In genomic region chr4:107920336-107920735, GRCm38 (mm10) we compare ENCODE assay signal across 22 mouse cellular contexts. TPM values are rescaled to one million over a fixed set of nuclear protein-coding genes. Genes with fewer than 3 reads are reported as not detected.
DNase-seq lines count a peak whose midpoint lies in the region; ATAC-seq and TF ChIP-seq lines count a peak whose summit lies in the region.
"Had no signal": no experiment of that assay in that cellular context is flagged by ENCODE, and none has a peak within 500 bp of the region (broad histone marks: within the 10 kb centered on the region; RNA-seq: fewer than 3 reads in every experiment).

No protein-coding gene starts in this region.

- no peak overlapping the region for H3K9ac ChIP-seq in kidney, embryonic 16.5 days (replicated peaks; ENCODE audit: low read length)
- H3K9ac ChIP-seq: forebrain, embryonic 12.5 days; liver, embryonic 15.5 days; midbrain, embryonic 13.5 days; neural tube, embryonic 12.5 days had no signal

- TF ChIP-seq POLR2A in small intestine, adult 2 months (IDR thresholded peaks at IDR 0.05; ENCODE audit: low read depth, low read length), result no peak

- H3K27me3 ChIP-seq in kidney, embryonic 16.5 days (ENCODE audit: insufficient read depth, low read length), result no peaks in the 10 kb centered on the region
- no peaks in the 10 kb centered on the region for H3K27me3 ChIP-seq in small intestine, adult 2 months (ENCODE audit: control insufficient read depth, insufficient read depth, low read length)
- H3K27me3 ChIP-seq: forebrain, embryonic 12.5 days; liver, embryonic 15.5 days; midbrain, embryonic 13.5 days; neural tube, embryonic 12.5 days had no signal

- no peak for ATAC-seq in kidney, embryonic 16.5 days (ENCODE audit: low FRiP score, low TSS enrichment)
- no peak for ATAC-seq in megakaryocyte progenitor cell, adult 5-6 weeks (replicated peaks; ENCODE audit: poor library complexity)
- ATAC-seq: hindbrain, postnatal 0 days; midbrain, embryonic 13.5 days had no signal

- H3K4me3 ChIP-seq in kidney, embryonic 16.5 days (ENCODE audit: low read length), result no peak overlapping the region
- no peak overlapping the region for H3K4me3 ChIP-seq in small intestine, adult 2 months (ENCODE audit: low read depth, low read length)
- H3K4me3 ChIP-seq: forebrain, embryonic 12.5 days; hindbrain, embryonic 10.5 days; limb, embryonic 10.5 days; liver, embryonic 15.5 days; midbrain, embryonic 13.5 days; neural tube, embryonic 12.5 days had no signal

- no peak overlapping the region for H3K27ac ChIP-seq in kidney, embryonic 16.5 days (ENCODE audit: low read length)
- H3K27ac ChIP-seq in small intestine, adult 2 months (ENCODE audit: insufficient read depth, low read depth, low read length), result peak overlapping the region; percentile 94
- H3K27ac ChIP-seq: forebrain, embryonic 12.5 days; hindbrain, embryonic 10.5 days; hindbrain, postnatal 0 days; kidney, postnatal 0 days; limb, embryonic 10.5 days; liver, embryonic 15.5 days; midbrain, embryonic 13.5 days; neural tube, embryonic 12.5 days had no signal

- no peak for TF ChIP-seq CTCF in small intestine, adult 2 months (IDR thresholded peaks at IDR 0.05; ENCODE audit: extremely low read depth, insufficient read length, insufficient replicate concordance, low read depth, low read length)

- WGBS in kidney, embryonic 16.5 days, result 77% methylated on average over 2 of the region's 2 CpGs
- WGBS in small intestine, adult 2 months, result 17% methylated on average over 2 of the region's 2 CpGs

- peak; percentile 44 for DNase-seq in kidney, postnatal 10 days
- peak; percentile 63 to 86 for DNase-seq in adrenal gland, adult (ENCODE audit: inconsistent age in 2 of 2, low spot score in 1 of 2)
- DNase-seq in adrenal gland, postnatal 36 days, result peak; percentile 79 to 81
- no peak for DNase-seq in thymus, postnatal 10 days (ENCODE audit: low spot score in 2 of 2)
- DNase-seq: B cell, adult 2 months; cerebellum, adult 9-11 months; gastrocnemius, postnatal 25 days; lung, postnatal 10 days; thymus, postnatal 4 days had no signal

- H3K4me1 ChIP-seq in kidney, embryonic 16.5 days (ENCODE audit: insufficient read depth, low read length), result peaks cover 25% of the 10 kb centered on the region
- peaks cover 12% of the 10 kb centered on the region; the same call in 1 of the 2 replicates for H3K4me1 ChIP-seq in small intestine, adult 2 months (ENCODE audit: control insufficient read depth, insufficient read depth, insufficient read length, low read length)

- H3K4me2 ChIP-seq in kidney, embryonic 16.5 days (replicated peaks; ENCODE audit: low read depth, low read length), result no peak overlapping the region
- H3K4me2 ChIP-seq: forebrain, embryonic 12.5 days; midbrain, embryonic 13.5 days; neural tube, embryonic 12.5 days had no signal

- H3K36me3 ChIP-seq in kidney, embryonic 16.5 days (ENCODE audit: insufficient read depth, low read length), result no peaks in the 10 kb centered on the region; the same call in 1 of the 2 replicates
- no peaks in the 10 kb centered on the region for H3K36me3 ChIP-seq in small intestine, adult 2 months (ENCODE audit: control insufficient read depth, insufficient read depth, low read length)
- H3K36me3 ChIP-seq: forebrain, embryonic 12.5 days; midbrain, embryonic 13.5 days; neural tube, embryonic 12.5 days had no signal

- no peaks in the 10 kb centered on the region for H3K9me3 ChIP-seq in kidney, embryonic 16.5 days (ENCODE audit: low read length)
- H3K9me3 ChIP-seq: forebrain, embryonic 12.5 days; hindbrain, embryonic 10.5 days; limb, embryonic 10.5 days; liver, embryonic 15.5 days; midbrain, embryonic 13.5 days; neural tube, embryonic 12.5 days had no signal

RNA-seq across cellular contexts. Expression of gene Cpt2, which starts 3.1 kb away (rescaled TPM):
- 59.2 and 62.8 TPM in 2 replicates for polyA plus RNA-seq in kidney, embryonic 16.5 days (2015; fragmentation: Nextera tagmentation; extraction: Ambion mirVana)
- 100 to 1,000 TPM; 146 to 208 TPM for total RNA-seq in adrenal gland, postnatal 36 days (2021)
- polyA plus RNA-seq in small intestine, adult 2 months (2012; rRNA removed), result 130 and 162 TPM in 2 replicates
- total RNA-seq in megakaryocyte progenitor cell, adult 5-6 weeks (2015), result 20.9 and 22.2 TPM in 2 replicates
- total RNA-seq in megakaryocyte progenitor cell, adult 5-6 weeks (2017), result 19.0 and 19.7 TPM in 2 replicates

RNA-seq across cellular contexts. Expression of gene 0610037L13Rik, which starts 30.7 kb away (rescaled TPM):
- polyA plus RNA-seq in kidney, embryonic 16.5 days (2015; fragmentation: Nextera tagmentation; extraction: Ambion mirVana), result 117 and 124 TPM in 2 replicates
- 10 to 100 TPM; 77.5 to 94.1 TPM for total RNA-seq in adrenal gland, postnatal 36 days (2021)
- polyA plus RNA-seq in small intestine, adult 2 months (2012; rRNA removed), result 6.0 and 8.5 TPM in 2 replicates
- total RNA-seq in megakaryocyte progenitor cell, adult 5-6 weeks (2015), result 59.8 and 60.9 TPM in 2 replicates
- total RNA-seq in megakaryocyte progenitor cell, adult 5-6 weeks (2017), result 44.5 and 65.4 TPM in 2 replicates

RNA-seq across cellular contexts. Expression of gene Magoh, which starts 40.8 kb away (rescaled TPM):
- polyA plus RNA-seq in kidney, embryonic 16.5 days (2015; fragmentation: Nextera tagmentation; extraction: Ambion mirVana), result 158 and 165 TPM in 2 replicates
- 10 to 100 TPM; 79.1 to 84.4 TPM for total RNA-seq in adrenal gland, postnatal 36 days (2021)
- 4.1 and 8.0 TPM in 2 replicates for polyA plus RNA-seq in small intestine, adult 2 months (2012; rRNA removed)
- 241 and 247 TPM in 2 replicates for total RNA-seq in megakaryocyte progenitor cell, adult 5-6 weeks (2015)
- total RNA-seq in megakaryocyte progenitor cell, adult 5-6 weeks (2017), result 327 and 344 TPM in 2 replicates

RNA-seq across cellular contexts. Expression of gene Slc1a7, which starts 47.8 kb away (rescaled TPM):
- not detected in 2 replicates for polyA plus RNA-seq in kidney, embryonic 16.5 days (2015; fragmentation: Nextera tagmentation; extraction: Ambion mirVana)
- under 1 TPM; 0.30 to 0.43 TPM for total RNA-seq in adrenal gland, postnatal 36 days (2021)
- 0.11 and 0.16 TPM in 2 replicates for polyA plus RNA-seq in small intestine, adult 2 months (2012; rRNA removed)
- total RNA-seq in megakaryocyte progenitor cell, adult 5-6 weeks (2015), result not detected in 2 replicates
- total RNA-seq in megakaryocyte progenitor cell, adult 5-6 weeks (2017), result not detected in 2 replicates
- total RNA-seq: hindbrain, postnatal 0 days; megakaryocyte, adult 5-6 weeks had no signal
- polyA plus RNA-seq: forebrain, embryonic 12.5 days; heart, embryonic 16.5 days; hindbrain, embryonic 10.5 days; limb, embryonic 10.5 days; liver, embryonic 15.5 days; midbrain, embryonic 13.5 days; neural tube, embryonic 12.5 days had no signal

Comparison
In these comparisons a context has a peak if more than half of its experiments do, and no peak if none do; other contexts are left out.
1. DNase-seq: peak in kidney, postnatal 10 days (single experiment), adrenal gland, adult (2 of 2) and adrenal gland, postnatal 36 days (2 of 2); none in thymus, postnatal 10 days (0 of 2).
2. RNA of gene Cpt2, which starts 3.1 kb away (total RNA-seq): 146 to 208 TPM in adrenal gland, postnatal 36 days; 19.0 to 22.2 TPM in megakaryocyte progenitor cell, adult 5-6 weeks; every median in the first group is over 4 times any median in the second.